Mouse (Mus musculus): ENCODE measurements around the gene Pdha1. TPM values are rescaled to one million over a fixed set of nuclear protein-coding genes. Genes with fewer than 3 reads are reported as not detected.

Gene Pdha1
- polyA plus RNA-seq, 1 experiment from 2014 or later: 113 TPM

DNA sequence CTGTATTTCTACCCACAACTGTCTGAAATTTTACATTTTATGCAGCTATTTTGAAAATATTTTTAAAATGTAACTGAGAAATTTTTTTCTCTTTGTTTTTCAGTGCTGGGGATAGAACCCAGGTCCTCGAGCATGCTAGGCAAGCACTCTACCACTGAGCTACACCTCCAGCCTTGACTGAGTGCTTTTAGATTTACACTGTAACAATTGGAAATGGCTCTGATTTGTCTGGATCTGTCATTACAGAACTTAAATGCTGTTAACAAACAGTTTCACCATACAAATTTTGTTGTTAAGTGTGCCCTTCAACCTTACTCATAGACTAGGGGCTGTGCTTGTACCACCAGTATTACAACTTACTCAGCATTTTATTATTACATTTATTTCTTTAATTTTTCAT lies 46.2 kb downstream of the Pdha1 start:
- no peaks in the 10 kb centered on the region for H3K27me3 ChIP-seq (ENCODE audit: control insufficient read depth, insufficient read depth, low read length)
- ATAC-seq (ENCODE audit: insufficient read depth, low FRiP score, low TSS enrichment) (no peak), DNase-seq (ENCODE audit: low spot score) (no peak)
- no peaks in the 10 kb centered on the region for H3K9me3 ChIP-seq (ENCODE audit: control insufficient read depth, low read length)
- H3K4me2 ChIP-seq (ENCODE audit: low read depth): no peak overlapping the region
- H3K36me3 ChIP-seq (ENCODE audit: control insufficient read depth, insufficient read depth, low read length): no peaks in the 10 kb centered on the region
- 86% methylated on average over 1 of the region's 1 CpGs for WGBS
- H3K9ac ChIP-seq (ENCODE audit: low read length): no peak overlapping the region
- no peaks in the 10 kb centered on the region for H3K4me1 ChIP-seq (ENCODE audit: control insufficient read depth, insufficient read depth, low read length)
- no peak overlapping the region for H3K4me3 ChIP-seq (ENCODE audit: low read depth, low read length)
- H3K27ac ChIP-seq (ENCODE audit: low read depth, low read length): no peak overlapping the region

Other genes starting within 250 kb of the Pdha1 start
- gene Map3k15, start 150.0 kb downstream of the Pdha1 start, polyA plus RNA-seq (2014; fragmentation: Nextera tagmentation; extraction: Ambion mirVana): 0.42 and 0.51 TPM in 2 replicates

Data from neural tube, embryonic 11.5 days (tissue).